Mouse (Mus musculus) heart, embryonic 13.5 days (tissue): ENCODE results near the gene Foxd4. TPM values are rescaled to one million over a fixed set of nuclear protein-coding genes. Genes with fewer than 3 reads are reported as not detected.
"Not testable (repeated sequence)": the region's sequence is repeated elsewhere in the genome, so short reads cannot be mapped to it uniquely, and the experiment has no call there.

Experiments used
- ATAC-seq: fragments of 200-750 bp; cut with Nextera tagmentation; 2 replicates; pipeline ENCODE4 v1.8.0; 2017; ENCODE audit warnings: moderate TSS enrichment; ENCODE audit not compliant: insufficient number of reproducible peaks, low FRiP score, low TSS enrichment; ENCODE audit errors: extremely low read depth
- H3K27ac ChIP-seq: fragments of 300-500 bp; sonication (generic); replicated peaks from 2 replicates; pipeline ENCODE4 v1.5.1; 2015; ENCODE audit warnings: moderate library complexity, mild to moderate bottlenecking, inconsistent platforms
- H3K27me3 ChIP-seq: fragments of 300-500 bp; sonication (generic); replicated peaks from 2 replicates; pipeline ENCODE4 v1.6.1; 2015; ENCODE audit warnings: mild to moderate bottlenecking, inconsistent platforms
- H3K36me3 ChIP-seq: fragments of 300-500 bp; sonication (generic); 2 replicates; pipeline ENCODE4 v1.6.1; 2015; ENCODE audit warnings: mild to moderate bottlenecking, inconsistent platforms
- H3K4me1 ChIP-seq: fragments of 300-500 bp; sonication (generic); 2 replicates; pipeline ENCODE4 v1.6.1; 2015; ENCODE audit warnings: inconsistent platforms
- H3K4me2 ChIP-seq: fragments of 300-500 bp; sonication (generic); 2 replicates; pipeline ENCODE4 v1.6.1; 2015; ENCODE audit warnings: inconsistent platforms, mild to moderate bottlenecking, moderate library complexity
- H3K4me3 ChIP-seq: fragments of 300-500 bp; sonication (generic); 2 replicates; pipeline ENCODE4 v1.5.1; 2015; ENCODE audit warnings: moderate library complexity, mild to moderate bottlenecking, inconsistent platforms
- H3K9ac ChIP-seq: fragments of 300-500 bp; sonication (generic); 2 replicates; pipeline ENCODE4 v1.6.1; 2015; ENCODE audit warnings: inconsistent platforms, mild to moderate bottlenecking, moderate library complexity
- H3K9me3 ChIP-seq: fragments of 300-500 bp; sonication (generic); 2 replicates; pipeline ENCODE4 v1.6.1; 2016; ENCODE audit warnings: inconsistent platforms
- WGBS: fragments of 180-500 bp; shearing (Covaris S2); methylation state at CpG from one replicate; pipeline ENCODE4 v1.1.7; 2015; ENCODE audit warnings: mixed read lengths; 5-methylcytosine and 5-hydroxymethylcytosine counted together
- polyA plus RNA-seq: library from polyadenylated mRNA; unstranded; fragments of >200 nt; fragmentation: Nextera tagmentation; extraction: Ambion mirVana; gene quantifications from 2 replicates; pipeline ENCODE4 v1.2.1, GENCODE M21; 2015

Gene Foxd4
- polyA plus RNA-seq, 1 experiment from 2014 or later = not detected

- Histone ChIP-seq H3K9ac (peak overlapping the region; percentile 41; the same call in 1 of the 2 replicates), H3K4me1 (peaks cover 28% of the 10 kb centered on the region), H3K4me2 (peak overlapping the region; percentile 85), H3K27ac (no peak overlapping the region), H3K27me3 (peaks cover 95% of the 10 kb centered on the region), H3K36me3 (no peaks in the 10 kb centered on the region), H3K4me3 (peak overlapping the region; percentile 57), H3K9me3 (no peaks in the 10 kb centered on the region)
- ATAC-seq = no peak
- WGBS = under 1% methylated on average over 84 of the region's 84 CpGs
These were observed 1.1 kb downstream of the Foxd4 start for GRCm38 (mm10) chr19:24899578-24900544.

GRCm38 (mm10) chr19:24898737-24899577 lies 2.0 kb downstream of the Foxd4 start:
- no peaks in the 10 kb centered on the region for H3K9me3 ChIP-seq

GRCm38 (mm10) chr19:24897896-24898736 lies 2.9 kb downstream of the Foxd4 start:
- Histone ChIP-seq H3K9ac (no peak overlapping the region), H3K27ac (no peak overlapping the region), H3K4me3 (peak overlapping the region; percentile 41; the same call in 1 of the 2 replicates), H3K4me2 (peak overlapping the region; percentile 61), H3K36me3 (no peaks in the 10 kb centered on the region), H3K4me1 (peaks cover 28% of the 10 kb centered on the region), H3K27me3 (peaks cover 78% of the 10 kb centered on the region), H3K9me3 (no peaks in the 10 kb centered on the region)
- WGBS = 3% methylated on average over 20 of the region's 20 CpGs
- no peak for ATAC-seq

More at GRCm38 (mm10) chr19:24898737-24899577, 2.0 kb downstream of the Foxd4 start:
- no peaks in the 10 kb centered on the region for H3K36me3 ChIP-seq
- H3K27me3 ChIP-seq = peaks cover 87% of the 10 kb centered on the region
- ATAC-seq = no peak
- H3K27ac ChIP-seq = no peak overlapping the region
- H3K4me1 ChIP-seq = peaks cover 28% of the 10 kb centered on the region
- peak overlapping the region; percentile 85 for H3K4me2 ChIP-seq
- WGBS = 4% methylated on average over 34 of the region's 34 CpGs
- H3K4me3 ChIP-seq = peak overlapping the region; percentile 57
- no peak overlapping the region for H3K9ac ChIP-seq

- Histone ChIP-seq H3K9ac (peak overlapping the region; percentile 9; the same call in 1 of the 2 replicates), H3K36me3 (no peaks in the 10 kb centered on the region), H3K9me3 (no peaks in the 10 kb centered on the region), H3K4me2 (peak overlapping the region; percentile 61), H3K27me3 (peaks cover 70% of the 10 kb centered on the region), H3K27ac (no peak overlapping the region), H3K4me1 (peaks cover 28% of the 10 kb centered on the region), H3K4me3 (peak overlapping the region; percentile 41)
- ATAC-seq = no peak
- WGBS = 2% methylated on average over 57 of the region's 57 CpGs
These were observed 3.7 kb downstream of the Foxd4 start for GRCm38 (mm10) chr19:24897006-24897895.

GRCm38 (mm10) chr19:24896536-24896935 lies 4.5 kb downstream of the Foxd4 start:
- H3K9ac ChIP-seq = no peak overlapping the region
- no peak overlapping the region for H3K4me3 ChIP-seq
- H3K4me1 ChIP-seq = peaks cover 28% of the 10 kb centered on the region
- H3K27ac ChIP-seq = no peak overlapping the region
- ATAC-seq = no peak
- WGBS = 16% methylated on average over 4 of the region's 4 CpGs
- no peaks in the 10 kb centered on the region for H3K36me3 ChIP-seq
- no peak overlapping the region for H3K4me2 ChIP-seq
- peaks cover 62% of the 10 kb centered on the region for H3K27me3 ChIP-seq
- H3K9me3 ChIP-seq = no peaks in the 10 kb centered on the region

- H3K9me3 ChIP-seq = no peaks in the 10 kb centered on the region
- peaks cover 6% of the 10 kb centered on the region; the same call in 1 of the 2 replicates for H3K4me1 ChIP-seq
- H3K4me2 ChIP-seq = no peak overlapping the region
- WGBS = 78% methylated on average over 3 of the region's 3 CpGs
- no peak overlapping the region for H3K27ac ChIP-seq
- peaks cover 48% of the 10 kb centered on the region for H3K27me3 ChIP-seq
- no peak overlapping the region for H3K9ac ChIP-seq
- no peak overlapping the region for H3K4me3 ChIP-seq
- H3K36me3 ChIP-seq = no peaks in the 10 kb centered on the region
- no peak for ATAC-seq
These were observed 14.1 kb downstream of the Foxd4 start for GRCm38 (mm10) chr19:24886888-24887287.

- Histone ChIP-seq H3K4me1 (peaks cover 6% of the 10 kb centered on the region; the same call in 1 of the 2 replicates), H3K27ac (no peak overlapping the region), H3K27me3 (peaks cover 45% of the 10 kb centered on the region), H3K4me2 (peak overlapping the region; percentile 3), H3K9me3 (no peaks in the 10 kb centered on the region), H3K9ac (no peak overlapping the region), H3K36me3 (no peaks in the 10 kb centered on the region), H3K4me3 (no peak overlapping the region)
- no peak for ATAC-seq
- WGBS = 7% methylated on average over 5 of the region's 5 CpGs
These were observed 15.5 kb downstream of the Foxd4 start for GRCm38 (mm10) chr19:24885504-24885903.

- no peaks in the 10 kb centered on the region for H3K36me3 ChIP-seq
- no peak overlapping the region for H3K4me2 ChIP-seq
- H3K27ac ChIP-seq = no peak overlapping the region
- ATAC-seq = no peak
- H3K27me3 ChIP-seq = peaks cover 18% of the 10 kb centered on the region; the same call in 1 of the 2 replicates
- H3K4me1 ChIP-seq = peaks cover 13% of the 10 kb centered on the region
- 49% methylated on average over 4 of the region's 4 CpGs for WGBS
- no peak overlapping the region for H3K9ac ChIP-seq
- H3K4me3 ChIP-seq = no peak overlapping the region
- H3K9me3 ChIP-seq = peaks cover 6% of the 10 kb centered on the region; the same call in 1 of the 2 replicates
These were observed 19.8 kb downstream of the Foxd4 start for GRCm38 (mm10) chr19:24881237-24881636.

- WGBS = 60% methylated on average over 21 of the region's 26 CpGs
- not testable (repeated sequence) for H3K4me3 ChIP-seq, H3K4me2 ChIP-seq, H3K9ac ChIP-seq, H3K27me3 ChIP-seq, H3K9me3 ChIP-seq, H3K27ac ChIP-seq, H3K36me3 ChIP-seq, ATAC-seq
- peaks cover 26% of the 10 kb centered on the region for H3K4me1 ChIP-seq
These were observed 25.7 kb downstream of the Foxd4 start, which contains the start of gene Gm10053 for GRCm38 (mm10) chr19:24875129-24875870. Gene Gm10053, plus strand, starts transcription at chr19:24875686.
